Mouse (Mus musculus): ENCODE measurements around the gene Slc38a1.

Gene Slc38a1

GRCm38 (mm10) chr15:96560576-96561298 is 82.0 kb downstream of the Slc38a1 start:
- DNase-seq (ENCODE audit: low spot score in 2 of 2) = peak in 1 of 2 experiments; percentile 10

- peak; percentile 56 to 62 for DNase-seq (ENCODE audit: low spot score in 2 of 2)
These were observed 90.9 kb downstream of the Slc38a1 start for GRCm38 (mm10) chr15:96551569-96552380.

GRCm38 (mm10) chr15:96551107-96551506 is 91.6 kb downstream of the Slc38a1 start:
- no peak for DNase-seq (ENCODE audit: low spot score in 2 of 2)

GRCm38 (mm10) chr15:96548363-96548762 is 94.3 kb downstream of the Slc38a1 start:
- DNase-seq (ENCODE audit: low spot score in 2 of 2) = no peak

GRCm38 (mm10) chr15:96547256-96548195 is 95.2 kb downstream of the Slc38a1 start:
- peak; percentile 79 to 84 for DNase-seq (ENCODE audit: low spot score in 2 of 2)

- peak; percentile 36 to 76 for DNase-seq (ENCODE audit: low spot score in 2 of 2)
These were observed 99.4 kb downstream of the Slc38a1 start for GRCm38 (mm10) chr15:96543181-96543828.

- no peak for DNase-seq (ENCODE audit: low spot score in 2 of 2)
These were observed 100.6 kb downstream of the Slc38a1 start for GRCm38 (mm10) chr15:96542135-96542534.

GRCm38 (mm10) chr15:96537272-96537671 is 105.4 kb downstream of the Slc38a1 start:
- DNase-seq (ENCODE audit: low spot score in 2 of 2) = no peak

- no peak for DNase-seq (ENCODE audit: low spot score in 2 of 2)
These were observed 106.3 kb downstream of the Slc38a1 start for GRCm38 (mm10) chr15:96536412-96536811.

- peak in 1 of 2 experiments; percentile 8 for DNase-seq (ENCODE audit: low spot score in 2 of 2)
These were observed 115.0 kb downstream of the Slc38a1 start for GRCm38 (mm10) chr15:96527686-96528085.

GRCm38 (mm10) chr15:96524239-96524738 is 118.4 kb downstream of the Slc38a1 start:
- no peak for DNase-seq (ENCODE audit: low spot score in 2 of 2)
